Mouse (Mus musculus) myocyte (in vitro differentiated cells): ENCODE measurements around the gene Gm13696.

Source experiments
- CEBPB ChIP-seq: IDR thresholded peaks from 2 replicates; pipeline ENCODE4 v1.6.1; 2011; ENCODE audit warnings: mild to moderate bottlenecking, moderate library complexity; ENCODE audit not compliant: poor library complexity, insufficient read depth, severe bottlenecking
- MAX ChIP-seq: IDR thresholded peaks from one replicate; pipeline ENCODE4 v1.6.1; 2011; ENCODE audit warnings: low read depth, mild to moderate bottlenecking, control low read depth
- MYOD1 ChIP-seq, 3 experiments: IDR thresholded peaks; one replicate each; pipeline ENCODE4 v1.6.1; 2011; ENCODE audit warnings: control low read depth in 2 of 3, low read depth in 2 of 3, mild to moderate bottlenecking in 2 of 3, moderate library complexity in 1 of 3; ENCODE audit not compliant: insufficient read length in 2 of 3, control insufficient read depth in 1 of 3
- MYOG ChIP-seq, 3 experiments: IDR thresholded peaks; one replicate each; pipeline ENCODE4 v1.6.1; 2011; ENCODE audit warnings: control low read depth in 2 of 3, low read depth in 2 of 3, mild to moderate bottlenecking in 2 of 3; ENCODE audit not compliant: insufficient read length in 2 of 3, control insufficient read depth in 1 of 3, insufficient read depth in 1 of 3
- POLR2A ChIP-seq: IDR thresholded peaks from one replicate; pipeline ENCODE4 v1.6.1; 2011; ENCODE audit warnings: low read depth, mild to moderate bottlenecking, control low read depth, moderate library complexity; ENCODE audit not compliant: insufficient read length
- POLR2AphosphoS2 ChIP-seq: IDR thresholded peaks from one replicate; pipeline ENCODE4 v1.6.1; 2011; ENCODE audit warnings: low read depth, control low read depth; ENCODE audit not compliant: insufficient read length
- REST ChIP-seq: IDR thresholded peaks from one replicate; pipeline ENCODE4 v1.6.1; 2011; ENCODE audit warnings: mild to moderate bottlenecking, control low read depth, moderate library complexity; ENCODE audit not compliant: insufficient read depth, insufficient read length
- SRF ChIP-seq: IDR thresholded peaks from one replicate; pipeline ENCODE4 v1.6.1; 2011; ENCODE audit warnings: low read depth; ENCODE audit not compliant: control insufficient read depth, insufficient read length
- TCF12 ChIP-seq: IDR thresholded peaks from one replicate; pipeline ENCODE4 v1.6.1; 2011; ENCODE audit warnings: mild to moderate bottlenecking, control low read depth; ENCODE audit not compliant: poor library complexity, insufficient read depth, severe bottlenecking
- TCF3 ChIP-seq: IDR thresholded peaks from one replicate; pipeline ENCODE4 v1.6.1; 2011; ENCODE audit warnings: low read depth, control low read depth; ENCODE audit not compliant: insufficient read length
- USF1 ChIP-seq: IDR thresholded peaks from one replicate; pipeline ENCODE4 v1.6.1; 2011; ENCODE audit warnings: low read depth, mild to moderate bottlenecking, control low read depth, moderate library complexity

GRCm38 (mm10) chr2:83929478-83930088, 43.3 kb upstream of the Gm13696 start:
- TF ChIP-seq POLR2A = no peak
- TF ChIP-seq POLR2AphosphoS2 = no peak
- TF ChIP-seq TCF12 = no peak
- no peak for TF ChIP-seq MAX
- no peak for TF ChIP-seq USF1
- no peak for TF ChIP-seq MYOD1 (IDR thresholded peaks at IDR 0.05; ENCODE audit: control insufficient read depth in 1 of 3, insufficient read length in 2 of 3, low read depth in 2 of 3)
- TF ChIP-seq MYOG (IDR thresholded peaks at IDR 0.05; ENCODE audit: control insufficient read depth in 1 of 3, insufficient read depth in 1 of 3, insufficient read length in 2 of 3, low read depth in 2 of 3) = no peak
- no peak for TF ChIP-seq CEBPB
- no peak for TF ChIP-seq TCF3
- no peak for TF ChIP-seq REST
- no peak for TF ChIP-seq SRF
